ENCODE assay signal across 10 mouse cellular contexts in genomic region chr3:68453266-68453665, GRCm38 (mm10).
A peak's percentile ranks its signal among the peaks of the same experiment; 100 is the strongest.
DNase-seq lines count a peak whose midpoint lies in the region; ATAC-seq and TF ChIP-seq lines count a peak whose summit lies in the region.
"Had no signal": no experiment of that assay in that cellular context is flagged by ENCODE, and none has a peak within 500 bp of the region (broad histone marks: within the 10 kb centered on the region; RNA-seq: fewer than 3 reads in every experiment).

No protein-coding gene starts in this region.

- H3K27ac ChIP-seq in kidney, postnatal 0 days, result no peak overlapping the region
- H3K27ac ChIP-seq: neural tube, embryonic 13.5 days had no signal

- whole genome bisulfite sequencing in kidney, postnatal 0 days, result 3% methylated on average over 5 of the region's 5 CpGs

- H3K36me3 ChIP-seq in kidney, postnatal 0 days (ENCODE audit: insufficient read depth, low read length), result no peaks in the 10 kb centered on the region
- H3K36me3 ChIP-seq: neural tube, embryonic 13.5 days had no signal

- no peak overlapping the region for H3K9ac ChIP-seq in kidney, postnatal 0 days (ENCODE audit: low read depth, low read length)
- H3K9ac ChIP-seq: neural tube, embryonic 13.5 days had no signal

- H3K27me3 ChIP-seq in kidney, postnatal 0 days (ENCODE audit: insufficient read depth, low read length), result no peaks in the 10 kb centered on the region
- H3K27me3 ChIP-seq: neural tube, embryonic 13.5 days had no signal

- H3K4me1 ChIP-seq in kidney, postnatal 0 days (replicated peaks; ENCODE audit: insufficient read depth, low read length), result no peaks in the 10 kb centered on the region
- H3K4me1 ChIP-seq: neural tube, embryonic 13.5 days had no signal

- ATAC-seq in kidney, postnatal 0 days (replicated peaks; ENCODE audit: low FRiP score, low read depth), result no peak

- intact Hi-C loops in left cerebral cortex, postnatal 10 days (cut with DNase I), result no loop called here

- no peaks in the 10 kb centered on the region for H3K9me3 ChIP-seq in kidney, postnatal 0 days (replicated peaks; ENCODE audit: low read length)
- H3K9me3 ChIP-seq: neural tube, embryonic 13.5 days had no signal

- peak; percentile 11 for DNase-seq in kidney, postnatal 0 days (ENCODE audit: low spot score)
- DNase-seq in kidney, postnatal 14 days, result no peak
- DNase-seq in heart, adult 18-20 months, result peak; percentile 31 to 75
- DNase-seq in heart, postnatal 4 days, result peak; percentile 20
- peak; percentile 38 to 74 for DNase-seq in lung, postnatal 4 days
- no peak for DNase-seq in ovary, postnatal 14 days (ENCODE audit: low spot score)
- no peak for DNase-seq in layer of hippocampus, adult 18-20 months (ENCODE audit: low spot score in 2 of 2)
- DNase-seq in left cerebral cortex, postnatal 10 days (ENCODE audit: extremely low spot score in 1 of 2, low spot score in 2 of 2), result no peak
- DNase-seq: thymus, postnatal 25 days had no signal

- no peak overlapping the region for H3K4me2 ChIP-seq in kidney, postnatal 0 days (ENCODE audit: low read length)
- H3K4me2 ChIP-seq: neural tube, embryonic 13.5 days had no signal

- TF ChIP-seq CTCF in kidney, postnatal 0 days (IDR thresholded peaks at IDR 0.05; ENCODE audit: low read depth), result no peak

- H3K4me3 ChIP-seq in kidney, postnatal 0 days (replicated peaks; ENCODE audit: low read depth, low read length), result no peak overlapping the region
- H3K4me3 ChIP-seq: neural tube, embryonic 13.5 days had no signal

Comparison
In these comparisons a context has a peak if more than half of its experiments do, and no peak if none do; other contexts are left out.
1. DNase-seq: peak in kidney, postnatal 0 days (single experiment), heart, adult 18-20 months (2 of 2), heart, postnatal 4 days (single experiment) and lung, postnatal 4 days (2 of 2); none in kidney, postnatal 14 days (single experiment), ovary, postnatal 14 days (single experiment), layer of hippocampus, adult 18-20 months (0 of 2) and left cerebral cortex, postnatal 10 days (0 of 2).